Mouse (Mus musculus) stomach, postnatal 0 days (tissue): ENCODE data around the gene Foxp1. TPM values are rescaled to one million over a fixed set of nuclear protein-coding genes. Genes with fewer than 3 reads are reported as not detected.
A peak's percentile ranks its signal among the peaks of the same experiment; 100 is the strongest.

Experiments used
- ATAC-seq: fragments of 200-750 bp; cut with Nextera tagmentation; 2 replicates; pipeline ENCODE4 v1.8.0; 2017; ENCODE audit not compliant: low FRiP score, low TSS enrichment
- DNase-seq: peaks from one replicate; pipeline ENCODE4 v3.0.0-alpha.2; 2016; ENCODE audit warnings: low spot score
- H3K27ac ChIP-seq: fragments of 300-500 bp; sonication (generic); replicated peaks from 2 replicates; pipeline ENCODE4 v1.5.1; 2014; ENCODE audit warnings: mild to moderate bottlenecking, control low read depth
- H3K27me3 ChIP-seq: fragments of 300-500 bp; sonication (generic); 2 replicates; pipeline ENCODE4 v1.6.1; 2014; ENCODE audit warnings: low read length; ENCODE audit not compliant: control insufficient read depth, insufficient read depth
- H3K36me3 ChIP-seq: fragments of 300-500 bp; sonication (generic); 2 replicates; pipeline ENCODE4 v1.6.1; 2014; ENCODE audit warnings: low read length, mixed read lengths; ENCODE audit not compliant: control insufficient read depth, insufficient read depth
- H3K4me1 ChIP-seq: fragments of 300-500 bp; sonication (generic); replicated peaks from 2 replicates; pipeline ENCODE4 v1.6.1; 2014; ENCODE audit warnings: antibody characterized with exemption; ENCODE audit not compliant: control insufficient read depth, insufficient read depth
- H3K4me2 ChIP-seq: fragments of 300-500 bp; sonication (generic); replicated peaks from 2 replicates; pipeline ENCODE4 v1.6.1; 2014; ENCODE audit warnings: low read depth, mild to moderate bottlenecking, control low read depth, moderate library complexity
- H3K4me3 ChIP-seq: fragments of 300-500 bp; sonication (generic); 2 replicates; pipeline ENCODE4 v1.5.1; 2014; ENCODE audit warnings: low read depth, low read length, control low read depth
- H3K9ac ChIP-seq: fragments of 300-500 bp; sonication (generic); 2 replicates; pipeline ENCODE4 v1.6.1; 2014; ENCODE audit warnings: mild to moderate bottlenecking, low read length, control low read depth, mixed read lengths
- H3K9me3 ChIP-seq: fragments of 300-500 bp; sonication (generic); 2 replicates; pipeline ENCODE4 v1.6.1; 2016; ENCODE audit warnings: low read length; ENCODE audit not compliant: control insufficient read depth
- CTCF ChIP-seq: IDR thresholded peaks from 2 replicates; pipeline ENCODE4 v1.5.1; 2016; ENCODE audit warnings: antibody characterized with exemption, low read depth, mild to moderate bottlenecking, moderate library complexity
- EP300 ChIP-seq: optimal IDR thresholded peaks from 2 replicates; pipeline ENCODE3; 2016; ENCODE audit warnings: antibody characterized with exemption
- WGBS: fragments of 180-500 bp; shearing (Covaris S2); extraction: QIAGEN DNeasy Blood & Tissue Kit; methylation state at CpG from one replicate; pipeline ENCODE4 v1.1.7; 2014; 5-methylcytosine and 5-hydroxymethylcytosine counted together
- polyA plus RNA-seq: library from polyadenylated mRNA; unstranded; fragments of >200 nt; fragmentation: Nextera tagmentation; extraction: Ambion mirVana; gene quantifications from 2 replicates; pipeline ENCODE4 v1.2.1, GENCODE M21; 2015

The Foxp1 gene
- polyA plus RNA-seq, 1 experiment from 2014 or later, result 68.9 TPM

DNA sequence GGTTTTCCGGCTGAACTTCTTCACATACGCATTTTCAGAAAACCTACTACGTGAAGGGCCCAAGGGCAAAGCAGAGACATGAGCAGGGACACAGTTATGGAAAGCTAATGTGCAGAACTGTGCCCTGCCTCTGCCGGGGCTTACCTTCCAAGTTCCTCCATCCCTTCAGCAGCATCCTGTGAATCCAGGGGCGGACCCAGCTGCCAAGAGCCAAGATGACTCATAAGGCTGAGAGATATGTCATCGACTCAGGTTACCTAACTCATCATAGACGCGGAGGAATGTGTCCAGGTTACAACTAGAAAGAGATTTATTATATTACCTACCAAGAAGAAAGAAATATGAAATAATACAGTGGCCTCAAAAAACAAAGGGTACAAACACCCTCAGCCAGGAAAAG is 56.2 kb downstream of the Foxp1 start:
- TF ChIP-seq EP300 (no peak), CTCF (no peak)
- no peaks in the 10 kb centered on the region for H3K36me3 ChIP-seq
- H3K9me3 ChIP-seq, result no peaks in the 10 kb centered on the region
- DNase-seq (no peak), ATAC-seq (0 out of 2 replicates have a peak, but pooled peaks have one; percentile 38)
- no peak overlapping the region for H3K4me3 ChIP-seq
- 52% methylated on average over 8 of the region's 8 CpGs for WGBS
- no peak overlapping the region for H3K27ac ChIP-seq
- H3K27me3 ChIP-seq, result no peaks in the 10 kb centered on the region
- H3K4me1 ChIP-seq, result no peaks in the 10 kb centered on the region
- no peak overlapping the region for H3K9ac ChIP-seq
- H3K4me2 ChIP-seq, result no peak overlapping the region

DNA sequence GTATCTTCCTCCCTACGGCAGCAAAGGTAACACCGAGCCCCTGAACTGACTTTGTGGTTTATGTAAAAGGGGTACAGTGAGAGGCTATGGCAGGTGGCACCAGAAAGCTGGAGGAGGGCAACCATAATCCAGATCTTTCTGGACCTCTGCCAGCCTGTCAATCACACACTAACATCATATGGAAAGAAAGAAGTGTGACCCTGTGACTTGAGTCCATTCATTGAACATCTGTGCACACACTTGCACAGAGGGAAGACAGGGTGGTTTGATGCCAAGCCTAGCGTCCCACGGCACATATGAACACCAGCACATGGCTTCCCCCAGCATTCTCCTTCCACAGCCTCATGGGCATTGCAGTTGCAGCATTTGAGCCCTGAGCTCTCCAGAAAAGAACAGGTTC is 58.1 kb downstream of the Foxp1 start:
- no peaks in the 10 kb centered on the region for H3K4me1 ChIP-seq
- no peaks in the 10 kb centered on the region for H3K27me3 ChIP-seq
- DNase-seq, result no peak
- no peak overlapping the region for H3K27ac ChIP-seq
- no peaks in the 10 kb centered on the region for H3K36me3 ChIP-seq
- no peak overlapping the region for H3K4me2 ChIP-seq
- no peak for ATAC-seq
- no peak overlapping the region for H3K4me3 ChIP-seq
- H3K9ac ChIP-seq, result no peak overlapping the region
- TF ChIP-seq EP300 (no peak), CTCF (no peak)
- 84% methylated on average over 4 of the region's 4 CpGs for WGBS
- H3K9me3 ChIP-seq, result no peaks in the 10 kb centered on the region

DNA sequence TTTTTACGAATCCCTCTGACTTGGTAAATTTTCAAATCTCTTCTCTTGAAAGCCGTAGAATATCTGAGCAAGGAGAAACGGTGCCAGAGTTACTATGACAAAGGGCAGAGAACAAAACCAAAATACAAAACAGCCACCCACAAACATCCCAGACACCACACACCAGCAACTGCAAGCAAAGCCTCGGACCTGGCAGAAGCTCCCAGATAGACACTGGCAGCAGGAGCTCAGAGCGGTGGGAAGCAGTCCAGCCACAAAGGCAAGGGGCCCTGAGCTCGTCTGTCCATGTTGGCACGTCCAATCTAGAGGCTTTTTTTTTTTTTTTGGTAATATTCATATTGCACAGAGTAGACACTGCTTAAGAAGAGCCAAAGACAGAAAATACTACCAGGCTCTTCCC is 58.6 kb downstream of the Foxp1 start:
- Histone ChIP-seq H3K36me3 (no peaks in the 10 kb centered on the region), H3K27me3 (no peaks in the 10 kb centered on the region), H3K27ac (no peak overlapping the region), H3K9ac (no peak overlapping the region), H3K4me2 (no peak overlapping the region), H3K4me3 (no peak overlapping the region), H3K4me1 (no peaks in the 10 kb centered on the region), H3K9me3 (no peaks in the 10 kb centered on the region)
- TF ChIP-seq EP300 (no peak), CTCF (no peak)
- WGBS, result 86% methylated on average over 7 of the region's 7 CpGs
- DNase-seq, result no peak
- no peak for ATAC-seq

DNA sequence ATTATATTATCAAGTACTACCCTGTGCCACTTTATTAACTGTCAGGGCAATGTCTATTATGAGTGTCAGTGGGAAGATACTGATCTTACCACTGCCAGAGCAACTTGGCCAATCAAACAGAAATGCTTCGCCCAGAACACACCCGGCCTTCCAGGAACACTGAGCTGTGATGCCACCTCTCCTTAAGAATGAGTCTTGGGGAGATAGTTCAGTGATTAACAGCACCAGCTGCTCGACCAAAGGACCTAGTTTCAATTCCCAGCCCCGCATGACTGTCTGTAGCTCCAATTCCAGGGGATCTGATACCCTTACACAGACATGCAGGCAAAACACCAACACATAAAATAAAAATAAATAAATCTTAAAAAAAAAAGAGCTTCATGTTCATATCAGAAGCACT is 63.7 kb downstream of the Foxp1 start:
- Histone ChIP-seq H3K4me3 (no peak overlapping the region), H3K27ac (no peak overlapping the region), H3K4me1 (no peaks in the 10 kb centered on the region), H3K36me3 (no peaks in the 10 kb centered on the region), H3K27me3 (no peaks in the 10 kb centered on the region), H3K9me3 (no peaks in the 10 kb centered on the region), H3K9ac (no peak overlapping the region), H3K4me2 (no peak overlapping the region)
- DNase-seq, result no peak
- 79% methylated on average over 4 of the region's 4 CpGs for WGBS
- TF ChIP-seq CTCF (no peak), EP300 (no peak)
- no peak for ATAC-seq

DNA sequence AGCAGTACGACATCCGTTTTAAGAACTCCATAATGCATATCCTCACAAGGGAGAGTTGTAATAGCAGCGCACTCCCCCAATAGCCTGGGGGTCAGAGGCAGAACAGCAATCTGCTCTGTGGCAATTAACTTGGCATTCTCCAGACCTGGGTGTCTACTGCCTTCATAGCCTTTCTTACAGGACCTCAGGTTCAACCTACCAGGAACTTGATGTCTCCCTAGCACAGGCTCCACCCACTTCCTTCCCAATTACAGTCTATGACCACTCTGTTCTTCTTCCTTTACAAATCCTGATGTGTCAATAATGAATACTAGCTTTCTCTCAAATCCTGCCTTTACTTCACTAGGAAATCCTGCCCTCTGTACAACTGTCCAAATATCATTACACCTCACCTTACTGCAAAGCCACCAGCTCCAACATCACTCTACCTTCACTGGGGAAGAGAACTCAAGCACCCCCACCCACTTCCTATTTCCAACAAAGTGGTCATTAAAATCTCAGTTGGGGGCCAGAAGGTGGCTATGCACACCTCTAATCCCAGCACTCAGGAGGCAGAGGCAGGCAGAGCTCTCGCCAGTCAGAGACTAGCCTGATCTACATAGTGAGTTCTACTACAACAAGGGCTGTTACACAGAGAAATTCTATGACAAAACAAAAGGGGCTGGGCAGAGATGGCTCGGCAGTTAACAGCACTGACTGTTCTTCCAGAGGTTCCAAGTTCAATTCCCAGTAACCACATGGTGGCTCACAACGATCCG is 68.6 kb downstream of the Foxp1 start:
- TF ChIP-seq EP300 (no peak), CTCF (no peak)

DNA sequence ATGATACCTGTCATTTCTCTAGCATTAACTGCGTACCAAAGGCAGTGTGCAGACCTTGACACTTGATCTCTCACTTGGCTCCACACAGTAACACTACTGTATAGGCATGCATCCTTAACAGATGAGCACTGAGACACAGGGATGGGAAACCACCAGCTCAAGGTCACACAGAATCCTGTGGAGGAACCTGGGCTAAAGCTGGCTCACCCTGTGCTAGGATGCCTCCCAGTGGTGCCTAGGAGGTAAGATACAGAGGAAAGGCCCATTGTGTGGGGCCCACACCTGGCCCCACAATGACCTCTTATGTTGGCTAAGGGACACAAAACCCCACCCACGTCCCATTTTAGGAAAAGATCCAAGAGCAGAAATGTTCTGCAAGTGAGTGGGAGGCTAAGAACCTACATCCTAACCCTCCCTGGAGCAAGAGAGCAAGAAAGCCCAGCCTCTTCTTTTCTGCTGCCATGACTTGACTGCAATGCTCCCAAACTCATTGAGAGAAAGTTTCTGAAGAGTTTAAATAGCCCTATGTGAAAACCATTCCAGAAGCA is 69.8 kb downstream of the Foxp1 start:
- H3K9ac ChIP-seq, result no peak overlapping the region
- 0 out of 2 replicates have a peak, but pooled peaks cover 2% of the 10 kb centered on the region for H3K36me3 ChIP-seq
- H3K27ac ChIP-seq, result 0 out of 2 replicates have a peak overlapping the region, but pooled peaks have one; percentile 2
- DNase-seq (peak; percentile 28), ATAC-seq (peak; percentile 67; the same call in 1 of the 2 replicates)
- no peaks in the 10 kb centered on the region for H3K9me3 ChIP-seq
- H3K4me3 ChIP-seq, result no peak overlapping the region
- H3K27me3 ChIP-seq, result no peaks in the 10 kb centered on the region
- H3K4me2 ChIP-seq, result no peak overlapping the region
- 54% methylated on average over 2 of the region's 2 CpGs for WGBS
- H3K4me1 ChIP-seq, result peaks cover 6% of the 10 kb centered on the region; the same call in 1 of the 2 replicates
- TF ChIP-seq EP300, result no peak
- TF ChIP-seq CTCF, result peak; percentile 65

More for the DNA sequence above, 68.6 kb downstream of the Foxp1 start:
- no peaks in the 10 kb centered on the region for H3K36me3 ChIP-seq
- H3K4me1 ChIP-seq, result peaks cover 6% of the 10 kb centered on the region; the same call in 1 of the 2 replicates
- no peak overlapping the region for H3K27ac ChIP-seq
- no peak overlapping the region for H3K4me2 ChIP-seq
- ATAC-seq, result no peak
- no peaks in the 10 kb centered on the region for H3K9me3 ChIP-seq
- 91% methylated on average over 7 of the region's 7 CpGs for WGBS
- no peak overlapping the region for H3K4me3 ChIP-seq
- DNase-seq, result no peak
- no peak overlapping the region for H3K9ac ChIP-seq
- no peaks in the 10 kb centered on the region for H3K27me3 ChIP-seq
